Mouse (Mus musculus) erythroblast, embryonic 14.5 days (primary cell): ENCODE results near the gene Pla2g2c. TPM values are rescaled to one million over a fixed set of nuclear protein-coding genes. Genes with fewer than 3 reads are reported as not detected.

ENCODE experiments used
- H3K27me3 ChIP-seq: 2 replicates; pipeline ENCODE4 v1.6.1; 2012; ENCODE audit warnings: inconsistent platforms; ENCODE audit not compliant: control insufficient read depth
- H3K36me3 ChIP-seq: 2 replicates; pipeline ENCODE4 v1.6.1; 2012; ENCODE audit warnings: mild to moderate bottlenecking, inconsistent platforms; ENCODE audit not compliant: control insufficient read depth
- H3K4me1 ChIP-seq: 2 replicates; pipeline ENCODE4 v1.6.1; 2012; ENCODE audit warnings: inconsistent platforms; ENCODE audit not compliant: control insufficient read depth
- H3K4me3 ChIP-seq: replicated peaks from 2 replicates; pipeline ENCODE3; 2012; ENCODE audit warnings: moderate library complexity, mild to moderate bottlenecking, inconsistent platforms
- H3K9me3 ChIP-seq: 2 replicates; pipeline ENCODE4 v1.6.1; 2012; ENCODE audit warnings: low read length, inconsistent platforms, mixed read lengths; ENCODE audit not compliant: control insufficient read depth
- GATA1 ChIP-seq: IDR thresholded peaks from 2 replicates; pipeline ENCODE4 v1.6.1; 2012; ENCODE audit warnings: low read length, inconsistent platforms, mixed read lengths
- TAL1 ChIP-seq: IDR thresholded peaks from 3 replicates; pipeline ENCODE4 v1.6.1; 2012; ENCODE audit warnings: low read length, inconsistent platforms, mixed read lengths
- polyA plus RNA-seq: library from polyadenylated mRNA; stranded (reverse); fragments of >175 nt; gene quantifications from 2 replicates; pipeline ENCODE4 v1.2.3, GENCODE M21; 2012

Gene Pla2g2c
- polyA plus RNA-seq, 1 experiment: not detected

DNA sequence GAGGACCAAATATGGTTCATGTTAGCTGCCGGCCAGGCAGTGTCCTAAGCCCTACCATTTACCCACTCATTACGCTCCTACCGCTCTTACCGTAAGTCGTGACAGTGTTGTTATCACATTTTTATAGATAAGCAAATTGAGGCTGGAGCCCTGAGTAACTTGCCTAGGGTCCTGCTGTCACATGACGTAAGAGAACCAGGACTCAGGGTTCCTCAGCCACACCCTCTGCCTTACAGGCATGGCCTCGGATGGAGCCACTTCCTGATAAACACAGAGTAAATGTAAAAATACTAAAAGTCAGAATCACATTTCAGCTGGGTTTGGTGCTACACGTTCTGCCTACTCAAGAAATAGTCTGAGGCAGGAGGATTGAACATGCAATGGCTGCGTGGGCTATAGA, 29.8 kb downstream of the Pla2g2c start:
- TF ChIP-seq GATA1 (no peak), TAL1 (no peak)
- Histone ChIP-seq H3K27me3 (no peaks in the 10 kb centered on the region), H3K4me3 (no peak overlapping the region), H3K9me3 (peaks cover 9% of the 10 kb centered on the region; the same call in 1 of the 2 replicates), H3K36me3 (no peaks in the 10 kb centered on the region), H3K4me1 (no peaks in the 10 kb centered on the region)

DNA sequence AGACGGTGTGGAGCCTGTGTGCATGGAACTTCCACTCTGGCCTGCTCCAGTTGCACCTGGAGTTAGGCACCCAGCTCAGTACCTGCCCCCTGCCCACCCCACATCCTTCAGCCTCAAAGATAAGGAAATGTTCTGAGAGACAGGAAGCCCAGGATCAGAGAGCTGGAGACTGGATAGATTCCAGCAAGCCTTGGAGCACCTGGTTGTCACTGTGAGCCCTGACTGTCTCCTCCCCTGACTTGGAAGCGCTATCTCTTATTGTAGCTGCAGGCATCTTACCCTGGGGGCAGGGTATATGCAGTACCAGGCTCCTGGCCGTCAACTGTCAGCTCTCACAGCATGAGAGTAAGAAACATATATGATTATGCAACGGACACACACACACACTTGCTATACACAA, 30.8 kb downstream of the Pla2g2c start:
- TF ChIP-seq GATA1 (no peak), TAL1 (no peak)
- Histone ChIP-seq H3K9me3 (peaks cover 9% of the 10 kb centered on the region; the same call in 1 of the 2 replicates), H3K4me1 (no peaks in the 10 kb centered on the region)

DNA sequence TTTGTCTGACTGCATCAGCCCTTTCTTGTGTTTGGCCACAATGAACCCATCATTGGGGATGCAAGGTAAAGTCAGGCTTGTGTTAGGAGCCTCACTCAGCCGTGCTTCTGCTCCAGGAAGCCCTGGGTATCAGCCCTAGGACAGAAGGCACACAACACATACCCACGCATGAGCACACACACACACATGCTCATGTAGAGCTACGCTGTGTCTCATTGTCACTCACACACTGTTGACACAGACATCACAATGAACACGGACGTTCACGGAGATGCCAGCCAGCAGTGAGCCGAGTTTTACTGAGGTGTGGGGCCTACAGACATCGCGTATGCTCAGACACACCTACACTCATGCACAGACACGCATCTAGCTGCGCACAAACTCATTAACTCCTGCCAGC, 31.4 kb downstream of the Pla2g2c start:
- Histone ChIP-seq H3K36me3 (no peaks in the 10 kb centered on the region), H3K27me3 (no peaks in the 10 kb centered on the region), H3K9me3 (peaks cover 9% of the 10 kb centered on the region; the same call in 1 of the 2 replicates), H3K4me3 (no peak overlapping the region), H3K4me1 (no peaks in the 10 kb centered on the region)
- TF ChIP-seq TAL1 (no peak), GATA1 (no peak)

More for the DNA sequence above, 30.8 kb downstream of the Pla2g2c start:
- no peak overlapping the region for H3K4me3 ChIP-seq
- no peaks in the 10 kb centered on the region for H3K36me3 ChIP-seq
- no peaks in the 10 kb centered on the region for H3K27me3 ChIP-seq

DNA sequence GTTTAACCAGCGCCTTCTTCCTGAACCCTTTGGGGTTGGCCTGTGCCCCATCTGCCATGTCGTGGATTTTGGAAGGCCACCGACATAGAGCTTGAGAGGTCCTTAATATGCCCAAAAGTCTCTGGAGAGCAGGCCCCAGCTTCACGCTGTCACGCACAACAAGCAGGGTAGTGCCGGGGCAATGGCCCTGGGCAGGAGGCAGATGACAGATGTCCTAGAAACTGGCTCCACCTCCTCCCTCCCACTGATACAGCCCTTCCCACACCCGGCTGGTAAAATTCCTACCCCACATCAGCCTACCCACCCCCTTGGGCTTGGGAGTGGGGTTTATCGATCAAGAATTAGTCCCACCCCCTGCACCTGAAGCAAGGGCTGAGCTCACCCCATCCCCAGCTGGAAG, 32.8 kb downstream of the Pla2g2c start, which contains the start of gene Pla2g2f:
Gene Pla2g2f, minus strand, starts transcription at position 211 of the 400 bp plus-strand sequence.
- Histone ChIP-seq H3K9me3 (peaks cover 5% of the 10 kb centered on the region; the same call in 1 of the 2 replicates), H3K4me1 (no peaks in the 10 kb centered on the region), H3K36me3 (no peaks in the 10 kb centered on the region), H3K4me3 (no peak within 1 kb of the TSS), H3K27me3 (no peaks in the 10 kb centered on the region)
- TF ChIP-seq GATA1 (no peak), TAL1 (no peak)

DNA sequence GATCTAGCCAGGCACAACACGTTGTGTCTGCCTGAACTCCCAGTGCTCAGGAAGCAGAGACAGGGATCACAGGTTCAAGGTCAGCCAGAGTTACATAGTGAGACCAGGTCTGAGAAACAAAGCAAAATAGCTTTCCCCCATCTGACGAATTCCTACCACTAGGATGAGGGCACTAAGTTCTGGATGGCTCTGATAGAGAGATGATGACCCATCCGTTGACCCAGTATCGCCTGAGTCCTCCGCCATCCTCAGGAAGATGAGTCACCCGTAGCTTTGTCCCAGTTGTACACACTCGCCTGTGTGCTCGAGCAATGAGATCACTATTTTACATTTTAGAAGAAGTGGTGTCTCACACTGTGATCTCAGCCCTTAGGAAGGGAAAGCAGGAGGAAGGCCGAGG, 37.7 kb downstream of the Pla2g2c start:
- Histone ChIP-seq H3K4me3 (no peak overlapping the region), H3K27me3 (no peaks in the 10 kb centered on the region), H3K9me3 (no peaks in the 10 kb centered on the region), H3K36me3 (no peaks in the 10 kb centered on the region), H3K4me1 (no peaks in the 10 kb centered on the region)
- TF ChIP-seq GATA1 (no peak), TAL1 (no peak)

GRCm38 (mm10) chr4:138771970-138772369, 47.4 kb downstream of the Pla2g2c start:
- Histone ChIP-seq H3K4me3 (no peak overlapping the region), H3K27me3 (no peaks in the 10 kb centered on the region), H3K36me3 (no peaks in the 10 kb centered on the region), H3K4me1 (no peaks in the 10 kb centered on the region), H3K9me3 (no peaks in the 10 kb centered on the region)
- no peak for TF ChIP-seq GATA1
- no peak for TF ChIP-seq TAL1

- TF ChIP-seq TAL1 (no peak), GATA1 (no peak)
- no peaks in the 10 kb centered on the region for H3K27me3 ChIP-seq
- H3K4me3 ChIP-seq: no peak overlapping the region
- H3K9me3 ChIP-seq: no peaks in the 10 kb centered on the region
- no peaks in the 10 kb centered on the region for H3K36me3 ChIP-seq
- H3K4me1 ChIP-seq: no peaks in the 10 kb centered on the region
These were observed 47.8 kb downstream of the Pla2g2c start for GRCm38 (mm10) chr4:138772386-138772785.

GRCm38 (mm10) chr4:138775435-138775834, 50.8 kb downstream of the Pla2g2c start, which contains the start of gene Pla2g2d:
TSS of gene Pla2g2d (plus strand) at chr4:138775735.
- TF ChIP-seq TAL1: no peak
- TF ChIP-seq GATA1: no peak
- Histone ChIP-seq H3K27me3 (no peaks in the 10 kb centered on the region), H3K9me3 (no peaks in the 10 kb centered on the region)

GRCm38 (mm10) chr4:138777417-138778407, 53.1 kb downstream of the Pla2g2c start:
- H3K27me3 ChIP-seq: no peaks in the 10 kb centered on the region
- no peaks in the 10 kb centered on the region for H3K4me1 ChIP-seq
- TF ChIP-seq GATA1: no peak
- no peak for TF ChIP-seq TAL1
- no peak overlapping the region for H3K4me3 ChIP-seq
- no peaks in the 10 kb centered on the region for H3K9me3 ChIP-seq
- H3K36me3 ChIP-seq: no peaks in the 10 kb centered on the region

More at GRCm38 (mm10) chr4:138775435-138775834, 50.8 kb downstream of the Pla2g2c start, which contains the start of gene Pla2g2d:
- H3K36me3 ChIP-seq: no peaks in the 10 kb centered on the region
- H3K4me1 ChIP-seq: no peaks in the 10 kb centered on the region
- H3K4me3 ChIP-seq: no peak within 1 kb of the TSS
